ENCODE assay signal across 8 mouse cellular contexts in the genomic region with DNA sequence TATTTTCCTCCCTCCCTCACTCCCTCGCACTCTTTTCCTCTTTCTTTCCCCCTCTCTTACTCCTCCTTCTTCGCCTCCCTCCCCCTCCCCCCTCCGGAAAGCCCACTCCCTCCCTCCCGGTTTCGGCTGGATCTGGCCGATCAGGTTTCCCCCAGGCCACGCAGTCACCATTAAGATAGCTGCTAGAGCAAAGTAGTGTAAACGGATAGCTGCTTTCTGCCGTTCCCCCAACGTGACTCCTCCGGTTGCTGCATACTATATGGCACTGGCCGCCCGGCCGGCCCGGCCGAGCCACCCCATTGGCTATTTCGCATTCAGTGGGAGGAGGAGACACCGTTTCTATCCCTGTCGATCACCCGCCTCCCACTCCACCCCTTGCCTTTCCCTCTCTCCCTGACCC. TPM values are rescaled to one million over a fixed set of nuclear protein-coding genes. Genes with fewer than 3 reads are reported as not detected.
A peak's percentile ranks its signal among the peaks of the same experiment; 100 is the strongest.
DNase-seq lines count a peak whose midpoint lies in the region; ATAC-seq and TF ChIP-seq lines count a peak whose summit lies in the region.

A gene (minus strand): TSS at position 261 of the 400 bp plus-strand sequence.

- peaks cover 29% of the 10 kb centered on the region for H3K4me1 ChIP-seq in hindbrain, embryonic 13.5 days (replicated peaks)

- TF ChIP-seq CTCF in left cerebral cortex, adult 2 months (IDR thresholded peaks at IDR 0.05) = no peak

- peak within 1 kb of the TSS; percentile 83 for H3K9ac ChIP-seq in hindbrain, embryonic 13.5 days

- H3K27me3 ChIP-seq in hindbrain, embryonic 13.5 days = peaks cover 43% of the 10 kb centered on the region

- peak; percentile 90 for ATAC-seq in hindbrain, embryonic 13.5 days (ENCODE audit: low FRiP score)

- intact Hi-C loops in left cerebral cortex, adult 2 months (cut with DNase I) = loop anchor here (5.0 kb wide), 2 partner anchors 66 to 394 kb away; no protein-coding TSS in a partner anchor

- peak within 1 kb of the TSS; percentile 99 for H3K4me2 ChIP-seq in hindbrain, embryonic 13.5 days

- H3K36me3 ChIP-seq in hindbrain, embryonic 13.5 days = no peaks in the 10 kb centered on the region

- H3K27ac ChIP-seq in hindbrain, embryonic 13.5 days = peak within 1 kb of the TSS; percentile 69
- H3K27ac ChIP-seq in left cerebral cortex, adult 2 months = peak within 1 kb of the TSS; percentile 25

- H3K9me3 ChIP-seq in hindbrain, embryonic 13.5 days = no peaks in the 10 kb centered on the region

- H3K4me3 ChIP-seq in hindbrain, embryonic 13.5 days = peak within 1 kb of the TSS; percentile 74
- peak within 1 kb of the TSS; percentile 57 for H3K4me3 ChIP-seq in left cerebral cortex, adult 2 months

- under 1% methylated on average over 19 of the region's 20 CpGs for WGBS in hindbrain, embryonic 13.5 days

- peak; percentile 82 for DNase-seq in adipocyte (ENCODE audit: low spot score)
- DNase-seq in cerebellum, postnatal 10 days = peak; percentile 83 to 87
- DNase-seq in frontal cortex, postnatal 36 days (ENCODE audit: low spot score in 2 of 2) = peak; percentile 36 to 38
- DNase-seq in left cerebral cortex, adult 2 months (ENCODE audit: extremely low spot score in 1 of 2, low spot score in 2 of 2) = peak; percentile 29 to 58
- peak; percentile 79 for DNase-seq in lung, postnatal 36 days
- DNase-seq in right cerebral cortex, adult 2 months (ENCODE audit: low spot score in 2 of 2) = peak; percentile 47 to 51
- no peak for DNase-seq in spleen, adult 18-20 months

RNA-seq across cellular contexts. Expression of the gene that starts here (rescaled TPM):
- polyA plus RNA-seq in hindbrain, embryonic 13.5 days (2015; fragmentation: Nextera tagmentation; extraction: Ambion mirVana) = 0.69 and 1.0 TPM in 2 replicates
- 1 to 10 TPM; 2.4 to 2.7 TPM for total RNA-seq in left cerebral cortex, adult 2 months (2021)

Comparison
In these comparisons a context has a peak if more than half of its experiments do, and no peak if none do; other contexts are left out.
1. DNase-seq: peak in adipocyte (single experiment), cerebellum, postnatal 10 days (2 of 2), frontal cortex, postnatal 36 days (2 of 2), left cerebral cortex, adult 2 months (2 of 2), lung, postnatal 36 days (single experiment) and right cerebral cortex, adult 2 months (2 of 2); none in spleen, adult 18-20 months (0 of 2).